Mouse (Mus musculus): ENCODE data around the gene Slc23a3. TPM values are rescaled to one million over a fixed set of nuclear protein-coding genes. Genes with fewer than 3 reads are reported as not detected.

Slc23a3 gene
- not detected in 2 replicates for polyA plus RNA-seq (2016; fragmentation: Nextera tagmentation; extraction: Ambion mirVana)

DNA sequence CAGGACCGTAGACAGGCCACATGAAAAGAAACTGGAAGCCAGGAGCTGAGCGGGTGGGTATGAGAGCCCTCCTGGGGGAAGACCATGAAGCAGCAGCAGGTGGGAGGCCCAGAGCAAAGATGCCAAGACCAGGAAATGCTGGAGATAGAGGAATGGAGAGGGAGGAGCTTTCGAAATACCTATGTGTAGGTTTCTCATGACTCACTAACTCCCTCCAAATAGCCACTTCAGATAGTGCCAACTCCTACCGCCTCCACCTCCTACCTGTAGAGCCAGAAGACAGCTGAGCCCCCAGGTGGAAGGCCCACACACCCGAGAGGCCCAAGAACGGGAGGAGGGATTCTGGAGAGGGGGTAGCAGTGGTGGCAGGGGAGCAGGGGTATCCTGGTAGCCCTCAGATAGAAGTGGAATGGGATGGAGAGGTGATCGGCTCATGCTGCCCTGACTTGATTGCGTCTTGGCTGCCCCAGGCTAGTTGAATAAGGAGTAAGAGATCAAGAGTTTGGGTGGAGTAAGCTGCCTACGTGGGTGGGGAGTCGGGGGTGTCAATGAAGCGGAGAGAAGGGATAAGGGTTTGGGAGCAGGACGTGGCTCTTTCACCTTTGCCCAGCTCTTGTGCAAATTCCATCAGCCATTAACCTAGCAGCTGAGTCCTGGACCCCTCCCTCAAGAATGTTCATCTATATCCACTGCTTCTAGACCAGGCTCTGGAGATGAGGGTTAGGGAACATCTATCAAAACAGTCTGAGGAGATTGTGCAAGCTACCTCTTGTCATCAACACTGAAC lies at the start of gene Slc23a3:
Slc23a3 (minus strand) TSS at position 470 of the 787 bp plus-strand sequence.
- H3K4me3 ChIP-seq = no peak within 1 kb of the TSS
- no peaks in the 10 kb centered on the region for H3K4me1 ChIP-seq
- no peaks in the 10 kb centered on the region for H3K27me3 ChIP-seq (ENCODE audit: poor library complexity, severe bottlenecking)
- H3K36me3 ChIP-seq (replicated peaks) = peaks cover 34% of the 10 kb centered on the region
- no peak for DNase-seq (ENCODE audit: extremely low spot score, low spot score)
- no peaks in the 10 kb centered on the region for H3K9me3 ChIP-seq
- WGBS = 69% methylated on average over 12 of the region's 12 CpGs
- H3K27ac ChIP-seq = no peak within 1 kb of the TSS

DNA sequence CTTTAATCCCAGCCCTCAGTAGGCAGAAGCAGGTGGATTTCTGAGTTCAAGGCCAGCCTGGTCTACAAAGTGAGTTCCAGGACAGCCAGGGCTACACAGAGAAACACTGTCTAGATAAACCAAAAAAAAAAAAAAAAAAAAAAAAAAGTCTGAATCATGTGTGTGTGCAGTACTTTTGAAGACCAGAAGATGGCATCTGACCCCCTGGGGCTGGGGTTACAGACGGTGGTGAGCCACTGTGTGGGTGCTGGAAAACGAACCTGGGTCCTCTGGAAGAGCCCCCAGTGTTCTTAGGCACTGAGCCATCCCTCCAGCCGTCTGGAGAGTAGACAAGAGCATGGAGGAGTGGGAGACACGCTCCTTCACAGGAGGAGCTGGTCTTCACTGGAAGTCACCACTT lies 48.5 kb upstream of the Slc23a3 start:
- H3K27ac ChIP-seq = no peak overlapping the region
- H3K36me3 ChIP-seq (replicated peaks) = peaks cover 50% of the 10 kb centered on the region
- H3K4me3 ChIP-seq = no peak overlapping the region
- H3K27me3 ChIP-seq (ENCODE audit: poor library complexity, severe bottlenecking) = no peaks in the 10 kb centered on the region
- H3K4me1 ChIP-seq = peaks cover 27% of the 10 kb centered on the region
- WGBS = 68% methylated on average over 4 of the region's 4 CpGs
- H3K9me3 ChIP-seq = no peaks in the 10 kb centered on the region
- DNase-seq (ENCODE audit: extremely low spot score, low spot score) = no peak

DNA sequence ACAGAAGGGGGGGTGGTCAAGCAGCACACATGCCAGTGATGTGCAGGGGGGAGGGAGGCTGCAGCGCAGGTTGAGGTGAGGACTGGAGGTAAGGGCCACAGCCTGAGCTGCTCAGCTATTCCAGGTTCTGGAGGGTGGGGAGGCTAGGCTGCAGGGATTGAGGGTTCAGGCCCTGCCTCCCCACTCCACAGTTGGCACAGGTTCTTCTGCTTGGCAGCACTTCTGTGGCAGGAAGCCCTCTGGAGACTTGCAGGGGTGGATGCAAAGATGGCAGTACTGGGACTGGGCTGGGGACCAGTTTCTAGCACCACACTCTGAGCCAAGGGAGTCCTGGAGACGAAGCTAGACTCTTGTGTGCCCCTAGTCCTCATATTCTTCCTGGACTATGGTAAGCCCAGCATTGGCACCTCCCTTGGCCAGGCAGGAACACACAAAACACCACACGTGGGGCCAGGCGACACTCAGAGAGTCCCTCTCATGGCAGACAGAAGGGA lies 47.7 kb upstream of the Slc23a3 start:
- H3K36me3 ChIP-seq (replicated peaks) = peaks cover 51% of the 10 kb centered on the region
- peaks cover 27% of the 10 kb centered on the region for H3K4me1 ChIP-seq
- H3K27me3 ChIP-seq (ENCODE audit: poor library complexity, severe bottlenecking) = no peaks in the 10 kb centered on the region
- no peak overlapping the region for H3K27ac ChIP-seq
- 88% methylated on average over 4 of the region's 4 CpGs for WGBS
- no peak for DNase-seq (ENCODE audit: extremely low spot score, low spot score)
- H3K4me3 ChIP-seq = no peak overlapping the region
- no peaks in the 10 kb centered on the region for H3K9me3 ChIP-seq

DNA sequence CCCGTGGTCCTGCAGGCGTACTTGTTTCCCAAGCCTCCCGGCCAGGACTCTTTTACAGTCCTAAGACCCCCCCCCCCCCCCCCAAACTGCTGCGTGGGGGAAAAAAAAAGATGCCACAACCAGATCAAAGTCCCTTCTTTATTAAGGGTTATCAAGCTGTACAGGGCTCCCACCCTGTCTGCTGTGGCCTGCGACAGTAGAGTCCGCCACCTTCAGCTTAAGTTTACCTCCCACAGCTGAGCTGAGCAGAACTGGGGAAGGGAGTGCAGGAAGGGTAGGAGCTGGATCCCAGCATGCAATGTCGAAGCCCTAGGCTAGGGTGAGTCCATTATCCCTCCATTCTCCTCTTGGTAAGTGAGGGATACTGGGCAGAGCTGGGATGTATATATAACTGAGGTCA lies 47.1 kb upstream of the Slc23a3 start:
- WGBS = 35% methylated on average over 7 of the region's 7 CpGs
- Histone ChIP-seq H3K36me3 (replicated peaks) (peaks cover 51% of the 10 kb centered on the region), H3K9me3 (no peaks in the 10 kb centered on the region), H3K27me3 (ENCODE audit: poor library complexity, severe bottlenecking) (no peaks in the 10 kb centered on the region), H3K4me1 (peaks cover 27% of the 10 kb centered on the region), H3K4me3 (peak overlapping the region; percentile 77), H3K27ac (peak overlapping the region; percentile 87)
- DNase-seq (ENCODE audit: extremely low spot score, low spot score) = no peak

DNA sequence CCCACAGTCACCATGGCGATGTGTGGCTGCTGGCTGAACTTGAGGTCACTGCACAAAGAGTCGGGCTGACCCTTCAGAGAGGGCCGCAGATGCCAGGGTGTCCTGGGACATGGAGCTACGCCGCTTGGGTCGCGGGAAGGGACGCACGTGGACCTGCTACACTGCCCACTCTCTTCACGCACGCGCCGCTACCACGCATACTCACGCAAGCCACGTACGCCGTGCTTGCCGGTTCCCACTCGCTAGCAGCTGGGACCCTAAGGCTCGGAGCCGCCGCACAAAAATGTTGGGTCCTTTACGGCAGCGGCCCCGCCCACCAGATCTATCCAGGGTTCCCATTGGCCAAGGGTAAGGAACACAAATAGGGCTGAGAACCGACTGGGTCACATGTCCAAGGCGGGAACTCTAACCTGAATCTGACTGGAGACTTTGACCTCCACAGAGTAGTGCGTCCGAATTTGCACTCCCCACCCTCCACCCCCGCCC lies 46.5 kb upstream of the Slc23a3 start, which contains the start of gene Abcb6:
Abcb6 (minus strand) TSS at position 288 of the 486 bp plus-strand sequence.
- Histone ChIP-seq H3K4me3 (peak within 1 kb of the TSS; percentile 77), H3K9me3 (no peaks in the 10 kb centered on the region), H3K27ac (peak within 1 kb of the TSS; percentile 87), H3K4me1 (peaks cover 27% of the 10 kb centered on the region), H3K36me3 (replicated peaks) (peaks cover 51% of the 10 kb centered on the region), H3K27me3 (ENCODE audit: poor library complexity, severe bottlenecking) (no peaks in the 10 kb centered on the region)
- peak; percentile 95 for DNase-seq (ENCODE audit: extremely low spot score, low spot score)
- under 1% methylated on average over 31 of the region's 31 CpGs for WGBS

DNA sequence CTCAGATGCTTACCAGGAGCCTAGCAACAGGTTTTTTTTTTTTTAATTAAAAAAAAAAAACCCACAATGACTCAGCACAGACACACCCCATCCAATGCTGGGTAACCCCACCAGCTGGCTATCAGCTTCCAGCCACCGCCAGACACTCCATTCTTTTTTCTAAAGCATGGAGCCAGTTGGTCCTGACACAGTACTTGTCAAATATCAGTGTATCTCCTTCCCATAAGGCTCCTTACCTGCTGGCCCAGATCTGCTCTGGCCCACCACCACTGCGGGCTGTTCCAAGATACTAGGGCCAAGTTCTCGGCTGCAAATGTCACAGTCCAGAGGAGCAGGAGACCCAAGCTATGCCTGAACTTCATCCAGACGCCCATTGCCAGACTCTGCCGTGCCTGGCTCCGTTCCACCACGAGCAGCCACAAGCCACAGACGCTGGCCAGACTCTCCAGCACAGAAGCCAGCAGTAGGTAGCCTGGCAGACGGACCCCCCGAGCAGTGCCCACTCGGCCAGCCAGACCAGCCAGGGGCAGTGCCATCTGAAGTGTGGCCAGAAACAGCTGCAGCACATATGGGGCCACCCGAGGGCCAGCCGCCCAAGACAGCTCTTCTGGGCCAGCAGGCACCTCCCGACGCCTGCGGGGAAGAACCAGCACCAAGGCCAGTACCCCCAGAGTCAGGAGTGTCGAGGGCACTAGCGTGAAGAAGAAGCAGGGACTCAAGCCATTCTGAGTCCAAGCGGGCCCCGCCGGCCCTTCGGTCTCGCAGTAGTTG lies 45.8 kb upstream of the Slc23a3 start:
- Histone ChIP-seq H3K9me3 (no peaks in the 10 kb centered on the region), H3K4me3 (peak overlapping the region; percentile 77), H3K36me3 (replicated peaks) (peaks cover 51% of the 10 kb centered on the region), H3K27me3 (ENCODE audit: poor library complexity, severe bottlenecking) (no peaks in the 10 kb centered on the region), H3K27ac (peak overlapping the region; percentile 87), H3K4me1 (peaks cover 27% of the 10 kb centered on the region)
- WGBS = 14% methylated on average over 23 of the region's 23 CpGs
- DNase-seq (ENCODE audit: extremely low spot score, low spot score) = no peak

DNA sequence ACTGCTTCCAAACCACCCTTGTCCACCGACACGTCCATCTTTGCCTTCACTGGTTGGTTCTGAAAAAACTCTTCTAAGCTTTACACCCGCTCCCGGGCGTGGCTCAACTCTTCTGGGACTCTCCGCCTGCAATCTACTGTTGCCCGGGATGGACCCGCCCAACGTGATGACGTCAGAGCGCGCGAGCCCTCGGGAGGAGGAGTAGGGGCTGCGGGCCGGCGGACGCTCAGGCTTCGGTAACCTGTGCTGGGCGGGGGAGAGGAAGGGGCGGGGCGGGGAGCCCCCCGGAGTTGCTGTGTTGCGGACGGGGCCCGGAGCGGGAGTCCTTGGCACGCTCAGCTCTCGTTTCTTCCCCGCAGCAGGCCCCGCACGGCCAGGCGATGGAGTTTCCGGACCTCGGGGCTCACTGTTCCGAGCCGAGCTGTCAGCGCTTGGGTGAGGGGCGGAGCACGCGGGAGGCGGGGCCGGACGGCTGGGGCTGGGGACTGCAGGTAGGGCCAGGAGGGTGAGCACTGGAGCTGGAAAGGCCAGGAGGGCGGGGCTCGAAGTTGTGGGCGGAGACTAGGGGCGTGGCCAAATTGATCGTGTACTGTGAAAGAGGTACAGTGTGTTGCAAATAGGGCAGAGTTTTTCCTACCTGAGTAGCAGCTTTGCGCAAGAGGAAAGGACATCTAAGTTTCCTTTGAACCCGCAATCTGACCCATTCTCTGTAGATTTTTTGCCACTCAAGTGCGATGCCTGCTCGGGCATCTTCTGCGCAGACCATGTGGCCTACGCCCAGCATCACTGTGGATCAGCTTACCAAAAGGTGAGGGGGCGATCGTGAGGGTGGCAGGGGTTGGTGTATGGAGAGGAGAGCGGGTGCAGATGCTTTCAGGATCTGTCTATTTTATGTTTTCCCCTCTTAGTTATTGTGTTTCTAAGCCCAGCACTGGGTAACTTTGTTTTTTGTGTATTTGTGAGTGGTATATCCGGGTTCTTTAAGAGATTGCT lies 35.1 kb upstream of the Slc23a3 start, which contains the start of gene Zfand2b:
Zfand2b (plus strand) TSS at position 175 of the 993 bp plus-strand sequence.
- H3K4me3 ChIP-seq = peak within 1 kb of the TSS; percentile 82
- peaks cover 22% of the 10 kb centered on the region for H3K4me1 ChIP-seq
- peaks cover 38% of the 10 kb centered on the region for H3K36me3 ChIP-seq (replicated peaks)
- DNase-seq (ENCODE audit: extremely low spot score, low spot score) = peak; percentile 99
- 0 out of 2 replicates have a peak, but pooled peaks cover 4% of the 10 kb centered on the region for H3K27me3 ChIP-seq (ENCODE audit: poor library complexity, severe bottlenecking)
- under 1% methylated on average over 59 of the region's 59 CpGs for WGBS
- H3K9me3 ChIP-seq = no peaks in the 10 kb centered on the region
- H3K27ac ChIP-seq = peak within 1 kb of the TSS; percentile 89

DNA sequence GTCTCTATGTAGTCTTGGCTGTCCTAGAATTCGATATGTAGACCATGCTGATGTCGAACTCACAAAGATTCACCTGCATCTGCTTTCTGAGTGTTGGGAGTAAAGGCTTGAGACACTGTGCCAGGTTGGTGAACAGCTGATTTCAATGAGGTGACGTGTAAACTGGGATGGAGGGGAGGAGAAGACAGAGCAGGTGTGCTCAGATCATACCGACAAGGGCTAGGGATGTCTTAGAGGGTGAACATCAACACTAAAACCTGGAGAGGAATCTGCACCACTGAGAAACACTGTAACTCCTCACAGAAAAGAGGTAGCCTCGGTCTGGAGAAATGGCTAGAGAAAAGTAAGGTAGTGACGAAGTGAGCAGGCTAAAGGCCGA lies 34.4 kb upstream of the Slc23a3 start:
- H3K36me3 ChIP-seq (replicated peaks) = peaks cover 31% of the 10 kb centered on the region
- H3K4me3 ChIP-seq = peak overlapping the region; percentile 82
- peak overlapping the region; percentile 89 for H3K27ac ChIP-seq
- H3K4me1 ChIP-seq = peaks cover 22% of the 10 kb centered on the region
- no peak for DNase-seq (ENCODE audit: extremely low spot score, low spot score)
- 7% methylated on average over 7 of the region's 7 CpGs for WGBS
- H3K9me3 ChIP-seq = no peaks in the 10 kb centered on the region
- H3K27me3 ChIP-seq (ENCODE audit: poor library complexity, severe bottlenecking) = 0 out of 2 replicates have a peak, but pooled peaks cover 4% of the 10 kb centered on the region

DNA sequence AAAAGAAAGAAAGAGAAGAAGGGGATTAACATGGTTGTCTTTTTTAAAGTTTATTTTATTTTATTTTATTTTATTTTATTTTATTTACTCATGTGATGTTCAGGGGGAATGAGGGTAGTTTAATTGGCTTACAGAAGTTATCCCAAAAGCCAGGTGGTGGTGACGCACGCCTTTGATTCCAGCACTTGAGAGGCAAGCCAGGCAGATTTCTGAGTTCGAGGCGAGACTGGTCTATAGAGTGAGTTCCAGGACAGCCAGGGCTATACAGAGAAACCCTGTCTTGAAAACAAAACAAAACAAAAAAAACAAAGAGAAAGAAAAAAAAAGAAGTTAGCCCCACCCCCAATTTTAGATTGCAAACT lies 26.5 kb upstream of the Slc23a3 start:
- no peaks in the 10 kb centered on the region for H3K4me1 ChIP-seq
- H3K27me3 ChIP-seq (ENCODE audit: poor library complexity, severe bottlenecking) = no peaks in the 10 kb centered on the region
- no peaks in the 10 kb centered on the region for H3K36me3 ChIP-seq (replicated peaks)
- H3K9me3 ChIP-seq = no peaks in the 10 kb centered on the region
- DNase-seq (ENCODE audit: extremely low spot score, low spot score) = no peak
- H3K4me3 ChIP-seq = no peak overlapping the region
- 89% methylated on average over 4 of the region's 4 CpGs for WGBS
- no peak overlapping the region for H3K27ac ChIP-seq

DNA sequence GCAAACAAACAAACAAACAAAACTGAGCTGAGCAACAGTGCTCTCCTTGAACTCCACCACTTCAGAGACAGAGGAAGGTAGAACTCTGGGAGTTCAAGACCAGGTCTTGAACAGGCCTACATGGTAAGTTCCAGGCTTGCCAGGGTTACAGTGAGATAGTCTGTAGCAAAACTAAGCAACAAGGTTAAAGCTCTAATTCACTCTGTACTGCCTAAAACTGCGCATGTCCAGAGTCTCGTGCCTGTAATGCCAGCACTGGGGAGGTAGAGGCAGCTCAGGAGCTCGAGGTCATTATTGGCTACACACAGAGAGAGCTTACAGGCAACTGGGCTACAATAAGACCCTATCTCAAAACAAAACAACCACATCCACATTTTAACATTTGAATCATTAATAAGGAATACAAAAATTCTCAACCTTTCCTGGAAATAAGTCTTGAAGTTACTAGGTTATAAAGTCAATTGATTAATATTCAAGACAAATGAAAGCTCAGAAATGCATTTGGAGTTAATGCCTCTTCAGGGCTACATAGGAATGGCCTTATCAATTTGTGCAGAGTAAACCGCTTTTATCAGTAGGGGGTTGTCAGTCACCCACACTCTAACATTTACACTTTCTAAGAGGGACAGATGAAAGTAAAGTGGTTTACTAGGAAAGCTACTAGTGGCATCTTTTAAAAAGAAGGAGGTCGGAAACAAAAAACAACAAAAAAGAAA lies 26.0 kb upstream of the Slc23a3 start:
- H3K4me1 ChIP-seq = no peaks in the 10 kb centered on the region
- 74% methylated on average over 5 of the region's 5 CpGs for WGBS
- no peaks in the 10 kb centered on the region for H3K9me3 ChIP-seq
- H3K27me3 ChIP-seq (ENCODE audit: poor library complexity, severe bottlenecking) = no peaks in the 10 kb centered on the region
- no peaks in the 10 kb centered on the region for H3K36me3 ChIP-seq (replicated peaks)
- no peak overlapping the region for H3K27ac ChIP-seq
- no peak for DNase-seq (ENCODE audit: extremely low spot score, low spot score)
- no peak overlapping the region for H3K4me3 ChIP-seq

DNA sequence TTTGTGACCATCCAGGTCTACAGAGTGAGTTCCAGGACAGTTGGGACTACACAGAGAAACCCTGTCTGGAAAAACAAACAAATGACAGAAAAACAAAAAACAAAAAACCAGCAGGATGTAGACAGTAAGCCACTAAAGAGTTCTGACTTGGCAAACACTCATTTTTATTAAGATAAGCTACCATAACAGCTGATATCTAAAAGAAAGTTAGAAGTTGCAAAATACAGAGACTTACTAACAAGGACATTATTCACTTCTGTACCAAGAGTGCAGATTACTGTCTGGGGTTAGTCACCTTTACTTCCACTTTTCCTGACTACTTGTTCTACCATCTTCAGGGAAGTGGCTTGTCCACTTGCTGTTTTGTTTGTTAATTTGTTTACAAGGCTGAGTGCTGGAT lies 25.3 kb upstream of the Slc23a3 start:
- no peaks in the 10 kb centered on the region for H3K36me3 ChIP-seq (replicated peaks)
- no peak for DNase-seq (ENCODE audit: extremely low spot score, low spot score)
- no peaks in the 10 kb centered on the region for H3K27me3 ChIP-seq (ENCODE audit: poor library complexity, severe bottlenecking)
- no peak overlapping the region for H3K4me3 ChIP-seq
- no peak overlapping the region for H3K27ac ChIP-seq
- no peaks in the 10 kb centered on the region for H3K4me1 ChIP-seq
- no peaks in the 10 kb centered on the region for H3K9me3 ChIP-seq

Measured in forebrain, embryonic 10.5 days (tissue).